Mouse (Mus musculus) bone marrow, adult 2 months (tissue): Measurements from ENCODE around the gene Blcap. TPM values are rescaled to one million over a fixed set of nuclear protein-coding genes. Genes with fewer than 3 reads are reported as not detected.

Experiments used
- H3K27ac ChIP-seq: fragments of 200-500 bp; 2 replicates; pipeline ENCODE4 v1.5.1; 2012; ENCODE audit warnings: low read depth, mild to moderate bottlenecking, control low read depth, inconsistent platforms, low read length; ENCODE audit not compliant: control insufficient read depth, poor library complexity, insufficient read depth
- H3K4me1 ChIP-seq: fragments of 200-500 bp; 2 replicates; pipeline ENCODE4 v1.6.1; 2011; ENCODE audit warnings: low read length; ENCODE audit not compliant: control insufficient read depth, insufficient read depth
- H3K4me3 ChIP-seq: fragments of 200-500 bp; replicated peaks from 2 replicates; pipeline ENCODE3; 2011; ENCODE audit warnings: mild to moderate bottlenecking, low read depth, low read length, control low read depth; ENCODE audit not compliant: control insufficient read depth
- CTCF ChIP-seq: fragments of 200-500 bp; IDR thresholded peaks from 2 replicates; pipeline ENCODE4 v1.5.1; 2011; ENCODE audit warnings: low read length, control low read depth; ENCODE audit not compliant: control insufficient read depth, insufficient read depth
- POLR2A ChIP-seq: fragments of 200-500 bp; IDR thresholded peaks from 2 replicates; pipeline ENCODE4 v1.6.1; 2011; ENCODE audit warnings: low read depth, mild to moderate bottlenecking, control low read depth, low read length, borderline replicate concordance; ENCODE audit not compliant: control insufficient read depth
- WGBS: fragments of 180-500 bp; shearing (Covaris S2); methylation state at CpG from one replicate; pipeline ENCODE4 v1.1.7; 2018; 5-methylcytosine and 5-hydroxymethylcytosine counted together
- polyA plus RNA-seq: library from polyadenylated mRNA; stranded (reverse); fragments of >200 nt; gene quantifications from 2 replicates; pipeline ENCODE4 v1.2.4, GENCODE M21; 2011; ENCODE audit warnings: low replicate concordance; ENCODE audit not compliant: missing spikeins, insufficient read depth, insufficient read length

Blcap gene
- polyA plus RNA-seq, 1 experiment, result 23.5 TPM

DNA sequence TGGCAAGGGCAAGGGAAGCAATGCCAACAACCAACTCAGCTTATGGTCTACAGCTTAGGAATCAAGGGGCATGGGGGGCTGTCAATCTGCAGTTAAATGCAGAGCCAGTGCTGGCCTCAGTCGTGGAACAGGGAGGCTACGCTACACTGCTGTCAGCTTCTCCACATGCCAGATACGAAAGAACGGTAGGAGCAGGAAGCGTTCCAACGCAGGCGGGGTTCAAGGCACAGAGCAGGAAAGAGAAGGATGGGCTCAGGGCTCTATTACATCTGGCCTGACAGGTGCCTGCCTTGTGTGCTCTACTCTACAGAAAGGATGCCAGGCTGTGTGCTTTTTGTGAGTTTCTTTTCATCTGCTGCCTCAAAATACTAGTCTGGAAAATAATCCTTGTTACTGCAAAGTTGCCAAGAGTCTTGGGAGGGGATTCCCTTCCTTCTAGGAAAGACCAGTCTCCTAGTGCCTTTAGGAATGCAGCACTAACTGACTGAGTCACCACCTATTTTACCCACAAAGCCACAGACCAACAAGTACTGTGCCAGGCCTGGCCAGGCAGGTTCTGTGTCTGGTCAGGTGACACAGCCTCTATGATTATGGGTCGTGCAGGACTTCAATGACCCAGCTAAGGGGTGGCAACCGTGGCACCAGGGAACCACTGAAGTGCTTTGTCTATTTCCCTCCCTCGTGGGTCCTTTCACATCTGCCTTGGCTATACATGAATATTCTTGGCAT is 18.8 kb downstream of the Blcap start:
- TF ChIP-seq POLR2A, result no peak
- no peak for TF ChIP-seq CTCF
- H3K4me3 ChIP-seq, result no peak overlapping the region
- no peak overlapping the region for H3K27ac ChIP-seq
- no peaks in the 10 kb centered on the region for H3K4me1 ChIP-seq
- WGBS, result 73% methylated on average over 10 of the region's 10 CpGs

DNA sequence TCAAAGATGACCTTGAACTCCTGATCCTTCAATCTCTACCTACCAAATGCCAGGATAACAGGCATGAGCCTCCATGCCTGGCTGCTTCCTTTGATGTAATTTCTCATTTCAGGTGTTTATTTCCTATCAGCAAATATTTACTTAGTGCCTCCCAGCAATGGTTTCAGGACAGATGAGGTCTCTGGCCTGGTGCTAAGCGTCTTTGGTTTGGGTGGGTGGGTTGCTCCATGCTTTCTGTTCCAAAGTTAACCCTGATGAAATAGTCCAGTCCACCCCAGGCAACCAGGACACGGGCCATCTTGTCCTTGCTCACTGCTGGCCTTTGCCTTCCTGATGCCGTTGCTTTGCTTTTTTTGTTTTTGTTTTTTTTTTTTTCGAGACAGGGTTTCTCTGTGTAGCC is 20.8 kb downstream of the Blcap start:
- Histone ChIP-seq H3K4me1 (no peaks in the 10 kb centered on the region), H3K4me3 (no peak overlapping the region), H3K27ac (no peak overlapping the region)
- TF ChIP-seq POLR2A (no peak), CTCF (no peak)
- 82% methylated on average over 4 of the region's 4 CpGs for WGBS

DNA sequence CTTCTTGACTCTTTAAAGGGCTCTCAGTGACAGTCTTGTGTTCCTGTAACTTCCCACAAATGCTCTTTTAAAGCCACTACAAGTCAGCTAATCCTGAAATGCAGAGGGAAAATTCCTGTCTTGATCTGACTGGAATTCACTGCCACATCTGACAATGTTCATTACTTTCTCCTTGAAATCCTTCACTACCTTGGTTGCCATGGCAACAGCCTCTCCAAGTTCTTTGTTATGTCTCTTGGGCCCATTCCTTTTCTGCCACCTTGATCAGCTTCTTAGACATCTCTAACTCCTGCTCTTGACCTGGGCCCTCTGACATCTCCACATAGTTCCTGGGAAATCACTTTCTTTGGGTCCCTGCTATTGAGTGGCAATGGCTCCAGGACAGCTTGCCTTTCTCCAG is 24.4 kb downstream of the Blcap start:
- TF ChIP-seq POLR2A (no peak), CTCF (no peak)
- H3K27ac ChIP-seq, result no peak overlapping the region
- no peak overlapping the region for H3K4me3 ChIP-seq
- H3K4me1 ChIP-seq, result no peaks in the 10 kb centered on the region

DNA sequence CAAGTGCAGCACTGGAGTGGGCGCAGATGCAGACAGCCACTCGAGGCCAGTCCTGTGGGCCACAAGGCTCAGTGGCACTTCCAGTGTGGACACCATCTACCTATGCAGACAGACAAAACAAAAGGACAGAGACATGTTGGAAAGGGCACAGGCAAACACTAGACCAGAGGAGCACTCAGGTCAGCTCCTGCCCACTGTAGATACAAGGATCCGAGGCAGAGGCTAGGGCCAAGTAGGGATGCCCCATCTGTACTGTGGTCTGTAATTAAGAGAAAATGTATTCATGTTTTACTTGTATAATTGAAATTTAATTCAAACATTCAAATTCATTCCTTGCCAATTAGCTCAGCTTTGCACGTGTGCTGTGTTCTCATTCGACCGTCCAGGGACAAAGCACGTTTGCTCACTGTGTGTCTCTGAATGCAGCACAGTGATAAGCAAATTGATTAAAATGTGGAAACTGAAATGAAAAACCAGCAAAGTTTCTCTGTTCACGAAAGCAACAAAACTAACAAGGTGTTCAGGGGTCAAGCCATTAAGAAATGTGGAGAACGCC is 26.7 kb downstream of the Blcap start:
- Histone ChIP-seq H3K4me1 (no peaks in the 10 kb centered on the region), H3K27ac (no peak overlapping the region), H3K4me3 (no peak overlapping the region)
- WGBS, result 87% methylated on average over 9 of the region's 9 CpGs
- TF ChIP-seq CTCF (no peak), POLR2A (no peak)

DNA sequence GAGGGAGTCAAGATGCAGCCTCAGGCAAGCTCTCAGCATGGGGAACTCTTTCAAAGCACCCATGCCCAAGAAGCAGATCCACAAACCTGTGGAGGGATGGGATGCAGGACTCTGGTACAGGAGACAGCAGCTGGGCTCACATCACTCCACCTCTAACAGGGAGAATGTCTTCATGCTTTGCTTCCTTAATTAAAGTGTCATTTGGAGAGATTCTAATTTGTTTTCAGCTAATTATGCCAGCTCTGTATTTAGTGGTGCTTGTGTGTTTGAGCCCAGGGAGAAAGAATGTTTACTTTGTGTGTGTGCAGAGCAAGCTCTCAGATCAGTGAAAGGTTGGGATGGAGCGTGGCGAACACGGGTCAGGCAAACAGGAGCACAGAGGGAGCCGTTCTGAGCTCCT is 28.7 kb downstream of the Blcap start:
- no peaks in the 10 kb centered on the region for H3K4me1 ChIP-seq
- no peak for TF ChIP-seq POLR2A
- TF ChIP-seq CTCF, result no peak
- H3K4me3 ChIP-seq, result no peak overlapping the region
- H3K27ac ChIP-seq, result no peak overlapping the region
- 88% methylated on average over 4 of the region's 4 CpGs for WGBS

DNA sequence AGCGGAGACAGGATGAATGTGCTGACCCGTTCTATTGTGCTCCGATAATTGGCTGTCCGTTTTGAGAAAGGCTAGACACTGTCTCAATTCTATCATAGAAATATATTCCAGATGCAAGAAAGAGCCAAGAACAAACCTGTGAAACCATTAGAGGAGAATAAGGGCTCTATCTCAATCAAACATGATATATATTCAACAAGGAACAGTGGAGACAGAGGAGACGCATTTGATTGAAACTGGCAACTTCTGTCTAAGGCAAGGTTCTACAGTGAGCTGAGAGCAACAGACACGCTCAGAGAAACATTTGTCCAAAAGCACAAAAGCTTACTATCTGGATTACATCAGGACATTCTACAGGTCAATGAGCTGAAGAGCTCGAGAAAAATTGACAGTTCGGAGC is 29.4 kb downstream of the Blcap start:
- 80% methylated on average over 8 of the region's 8 CpGs for WGBS
- TF ChIP-seq CTCF (no peak), POLR2A (no peak)

DNA sequence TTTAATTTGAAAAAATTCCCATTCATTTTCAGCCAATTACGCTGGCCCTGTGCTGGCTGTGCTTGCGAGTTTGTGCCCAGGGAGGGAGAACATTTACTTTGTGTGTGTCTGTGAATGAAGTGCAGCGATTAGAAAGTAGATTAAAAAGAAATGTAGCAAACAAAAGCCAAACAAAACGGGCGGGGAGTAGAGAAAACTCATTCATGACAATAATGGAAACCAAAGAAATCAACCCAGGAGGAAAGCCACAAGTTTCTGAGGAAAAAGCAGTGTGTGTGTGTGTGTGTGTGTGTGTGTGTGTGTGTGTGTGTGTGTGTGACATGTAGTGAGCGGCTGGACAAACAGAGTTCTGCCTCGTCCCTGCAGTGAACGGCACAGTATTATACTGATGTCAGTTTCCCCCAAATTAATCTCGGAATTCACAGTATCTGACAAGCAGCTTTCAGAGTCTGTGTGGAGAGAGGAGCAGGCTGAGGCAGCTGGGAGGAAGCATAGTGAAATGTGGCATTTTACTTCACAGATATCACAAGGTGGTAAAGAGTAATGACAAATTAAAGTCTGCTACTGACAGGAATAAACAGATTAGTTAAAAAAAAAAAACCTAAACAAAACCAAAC is 30.0 kb downstream of the Blcap start:
- H3K4me3 ChIP-seq, result no peak overlapping the region

More for the DNA sequence above, 29.4 kb downstream of the Blcap start:
- H3K4me1 ChIP-seq, result no peaks in the 10 kb centered on the region
- no peak overlapping the region for H3K27ac ChIP-seq
- H3K4me3 ChIP-seq, result no peak overlapping the region

DNA sequence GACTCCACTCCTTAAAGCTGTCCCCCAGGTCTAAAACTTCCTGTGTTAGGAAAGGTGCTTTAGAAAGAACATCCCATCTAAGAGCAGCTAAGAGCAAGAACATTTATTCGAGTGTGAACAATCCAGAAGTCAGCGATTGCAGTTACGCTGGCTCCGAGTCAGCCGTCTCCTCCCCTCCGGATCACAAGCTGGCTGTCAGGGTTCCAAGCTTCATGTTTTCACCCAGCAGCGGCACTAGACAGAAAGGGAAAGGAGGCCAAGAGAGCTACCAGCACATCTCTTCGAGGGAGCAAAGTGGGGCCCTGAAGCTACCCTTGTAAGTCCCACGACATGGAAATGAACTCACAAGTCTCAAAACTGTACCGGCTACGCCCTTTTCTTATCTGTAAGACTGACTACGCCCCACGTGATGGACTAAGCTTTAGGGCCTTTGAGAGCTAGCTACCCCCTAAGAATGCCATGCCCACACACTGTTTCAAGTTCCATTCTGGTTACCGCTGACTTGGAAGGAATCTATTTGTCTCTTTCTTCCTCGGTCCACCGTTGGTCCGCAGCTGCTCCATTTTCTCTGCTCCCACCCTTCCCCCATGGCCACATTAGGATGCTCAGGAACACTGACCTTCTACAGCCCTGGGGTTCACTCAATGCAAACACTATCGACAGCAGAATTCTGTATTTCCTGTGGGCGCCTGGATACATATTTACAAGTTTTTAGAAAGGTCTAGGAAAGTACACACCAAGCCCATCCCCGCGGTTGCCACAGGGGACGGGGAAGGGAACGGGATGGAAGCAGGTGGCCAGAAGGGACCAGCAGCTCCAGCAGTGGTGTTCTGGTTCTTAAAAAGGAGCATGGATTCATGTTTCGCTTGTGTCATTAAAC is 30.8 kb downstream of the Blcap start:
- TF ChIP-seq POLR2A, result no peak
- no peak for TF ChIP-seq CTCF
- 85% methylated on average over 24 of the region's 24 CpGs for WGBS
- no peak overlapping the region for H3K27ac ChIP-seq
- no peaks in the 10 kb centered on the region for H3K4me1 ChIP-seq
- no peak overlapping the region for H3K4me3 ChIP-seq

More for the DNA sequence above, 30.0 kb downstream of the Blcap start:
- no peak overlapping the region for H3K27ac ChIP-seq
- no peaks in the 10 kb centered on the region for H3K4me1 ChIP-seq
- WGBS, result 82% methylated on average over 9 of the region's 9 CpGs
- TF ChIP-seq CTCF, result no peak
- no peak for TF ChIP-seq POLR2A
